Mouse (Mus musculus) cerebellum, adult 2 months (tissue): Measurements from ENCODE around the gene Lrrc71. TPM values are rescaled to one million over a fixed set of nuclear protein-coding genes. Genes with fewer than 3 reads are reported as not detected.

Source experiments
- DNase-seq, 2 experiments: peaks; one replicate each; pipeline ENCODE4 v3.0.0; 2021
- H3K27ac ChIP-seq: fragments of 200-500 bp; 2 replicates; pipeline ENCODE4 v1.5.1; 2012; ENCODE audit warnings: low read length, control low read depth, inconsistent platforms; ENCODE audit not compliant: insufficient read depth
- H3K27me3 ChIP-seq: fragments of 200-500 bp; 2 replicates; pipeline ENCODE4 v1.6.1; 2012; ENCODE audit warnings: inconsistent platforms, mild to moderate bottlenecking, low read length, moderate library complexity; ENCODE audit not compliant: control insufficient read depth, insufficient read depth
- H3K4me1 ChIP-seq: fragments of 200-500 bp; 2 replicates; pipeline ENCODE4 v1.6.1; 2011; ENCODE audit warnings: low read length; ENCODE audit not compliant: control insufficient read depth, insufficient read depth
- H3K4me3 ChIP-seq: fragments of 200-500 bp; replicated peaks from 2 replicates; pipeline ENCODE3; 2011; ENCODE audit warnings: mild to moderate bottlenecking, low read depth, low read length, control low read depth; ENCODE audit not compliant: insufficient read depth
- CTCF ChIP-seq: fragments of 200-500 bp; IDR thresholded peaks from 2 replicates; pipeline ENCODE4 v1.5.1; 2011; ENCODE audit warnings: low read depth, mild to moderate bottlenecking, control low read depth, low read length, moderate library complexity, borderline replicate concordance; ENCODE audit not compliant: insufficient read depth
- POLR2A ChIP-seq: fragments of 200-500 bp; IDR thresholded peaks from 2 replicates; pipeline ENCODE4 v1.6.1; 2011; ENCODE audit warnings: low read length, control low read depth, borderline replicate concordance; ENCODE audit not compliant: insufficient read depth
- WGBS: fragments of 180-500 bp; shearing (Covaris S2); methylation state at CpG from one replicate; pipeline ENCODE4 v1.1.7; 2018; 5-methylcytosine and 5-hydroxymethylcytosine counted together
- polyA plus RNA-seq: library from polyadenylated mRNA; depleted of rRNA; stranded (reverse); fragments of >200 nt; gene quantifications from 2 replicates; pipeline ENCODE4 v1.2.3, GENCODE M21; 2012; rRNA removed

Gene Lrrc71
- polyA plus RNA-seq, 1 experiment = 0.47 TPM

GRCm38 (mm10) chr3:87728696-87729095, 19.7 kb downstream of the Lrrc71 start:
- Histone ChIP-seq H3K27ac (no peak overlapping the region), H3K4me1 (no peaks in the 10 kb centered on the region), H3K27me3 (no peaks in the 10 kb centered on the region), H3K4me3 (no peak overlapping the region)
- no peak for DNase-seq
- no peak for TF ChIP-seq POLR2A
- TF ChIP-seq CTCF = no peak
- 94% methylated on average over 6 of the region's 6 CpGs for WGBS

GRCm38 (mm10) chr3:87726191-87726590, 22.2 kb downstream of the Lrrc71 start:
- no peak overlapping the region for H3K27ac ChIP-seq
- H3K4me1 ChIP-seq = no peaks in the 10 kb centered on the region
- no peak for TF ChIP-seq POLR2A
- no peak for TF ChIP-seq CTCF
- no peaks in the 10 kb centered on the region for H3K27me3 ChIP-seq
- H3K4me3 ChIP-seq = no peak overlapping the region
- 96% methylated on average over 7 of the region's 7 CpGs for WGBS
- DNase-seq = no peak

- Histone ChIP-seq H3K27ac (no peak overlapping the region), H3K4me3 (no peak overlapping the region), H3K27me3 (no peaks in the 10 kb centered on the region), H3K4me1 (no peaks in the 10 kb centered on the region)
- TF ChIP-seq CTCF (no peak), POLR2A (no peak)
- DNase-seq = no peak
- WGBS = 96% methylated on average over 16 of the region's 16 CpGs
Observed at GRCm38 (mm10) chr3:87725396-87726160, 22.8 kb downstream of the Lrrc71 start.

- no peak for TF ChIP-seq POLR2A
- no peak for TF ChIP-seq CTCF
- WGBS = 92% methylated on average over 6 of the region's 6 CpGs
- Histone ChIP-seq H3K27me3 (no peaks in the 10 kb centered on the region), H3K4me1 (no peaks in the 10 kb centered on the region), H3K27ac (no peak overlapping the region), H3K4me3 (no peak overlapping the region)
- no peak for DNase-seq
Observed at GRCm38 (mm10) chr3:87724556-87724955, 23.9 kb downstream of the Lrrc71 start.

- 88% methylated on average over 2 of the region's 2 CpGs for WGBS
- Histone ChIP-seq H3K27me3 (no peaks in the 10 kb centered on the region), H3K4me3 (no peak overlapping the region), H3K27ac (no peak overlapping the region), H3K4me1 (no peaks in the 10 kb centered on the region)
- DNase-seq = no peak
- TF ChIP-seq CTCF = no peak
- no peak for TF ChIP-seq POLR2A
Observed at GRCm38 (mm10) chr3:87718525-87718924, 29.9 kb downstream of the Lrrc71 start.

Other genes starting within 250 kb of the Lrrc71 start
- gene Etv3, start 223.2 kb downstream of the Lrrc71 start, polyA plus RNA-seq = 17.3 and 18.3 TPM in 2 replicates
- gene Arhgef11, start 131.1 kb downstream of the Lrrc71 start, polyA plus RNA-seq = 52.2 and 53.2 TPM in 2 replicates
- gene Ntrk1, start 46.5 kb upstream of the Lrrc71 start, polyA plus RNA-seq = 2.5 and 2.8 TPM in 2 replicates
- 1.3 and 1.4 TPM in 2 replicates for gene Insrr, start 48.3 kb upstream of the Lrrc71 start, polyA plus RNA-seq
- gene Pear1, start 75.7 kb upstream of the Lrrc71 start, polyA plus RNA-seq = 7.4 and 8.5 TPM in 2 replicates
- 0.05 TPM in 2 replicates for gene Sh2d2a, start 98.1 kb upstream of the Lrrc71 start, polyA plus RNA-seq
- gene Prcc, start 137.0 kb upstream of the Lrrc71 start, polyA plus RNA-seq = 47.6 and 48.8 TPM in 2 replicates
- gene Hdgf, start 157.7 kb upstream of the Lrrc71 start, polyA plus RNA-seq = 180 and 194 TPM in 2 replicates
- gene Mrpl24, start 170.9 kb upstream of the Lrrc71 start, polyA plus RNA-seq = 83.9 and 84.9 TPM in 2 replicates
- gene Isg20l2, start 181.7 kb upstream of the Lrrc71 start, polyA plus RNA-seq = 15.2 and 15.9 TPM in 2 replicates
- 46.8 and 49.5 TPM in 2 replicates for gene Rrnad1, start 182.1 kb upstream of the Lrrc71 start, polyA plus RNA-seq
- 3.5 and 5.0 TPM in 2 replicates for gene Crabp2, start 200.0 kb upstream of the Lrrc71 start, polyA plus RNA-seq
- gene Nes, start 222.5 kb upstream of the Lrrc71 start, polyA plus RNA-seq = 2.7 and 3.4 TPM in 2 replicates